Mouse (Mus musculus) liver, embryonic 14.5 days (tissue): Measurements from ENCODE around the gene Hist1h3f. TPM values are rescaled to one million over a fixed set of nuclear protein-coding genes. Genes with fewer than 3 reads are reported as not detected.
"Not testable (repeated sequence)": the region's sequence is repeated elsewhere in the genome, so short reads cannot be mapped to it uniquely, and the experiment has no call there.

Experiments
- ATAC-seq: fragments of 200-750 bp; cut with Nextera tagmentation; 2 replicates; pipeline ENCODE4 v1.8.0; 2017; ENCODE audit warnings: moderate number of reproducible peaks, mild to moderate bottlenecking, moderate library complexity; ENCODE audit not compliant: insufficient read depth
- DNase-seq, 3 experiments: peaks; one replicate each; pipeline ENCODE4 v3.0.0-alpha.2; 2012 to 2013; ENCODE audit warnings: low read depth in 3 of 3, low spot score in 3 of 3
- H3K27ac ChIP-seq: fragments of 300-500 bp; sonication (generic); 2 replicates; pipeline ENCODE4 v1.5.1; 2014; ENCODE audit warnings: moderate library complexity, mild to moderate bottlenecking, control low read depth, inconsistent platforms
- H3K27me3 ChIP-seq: fragments of 300-500 bp; sonication (generic); 2 replicates; pipeline ENCODE4 v1.6.1; 2014; ENCODE audit warnings: mild to moderate bottlenecking, low read length, moderate library complexity; ENCODE audit not compliant: control insufficient read depth, insufficient read depth
- H3K36me3 ChIP-seq: fragments of 300-500 bp; sonication (generic); replicated peaks from 2 replicates; pipeline ENCODE4 v1.6.1; 2014; ENCODE audit warnings: low read depth; ENCODE audit not compliant: control insufficient read depth, insufficient read depth
- H3K4me1 ChIP-seq, 2 experiments: fragments of 200-500 bp in 1 of 2; fragments of 300-500 bp in 1 of 2; sonication (generic) in 1 of 2; replicated peaks; 2 replicates each; pipeline ENCODE4 v1.6.1; 2012 to 2014; ENCODE audit warnings: antibody characterized with exemption in 1 of 2, inconsistent platforms in 1 of 2, low read length in 1 of 2; ENCODE audit not compliant: control insufficient read depth in 2 of 2, insufficient read depth in 2 of 2
- H3K4me2 ChIP-seq: fragments of 300-500 bp; sonication (generic); 2 replicates; pipeline ENCODE4 v1.6.1; 2014; ENCODE audit warnings: low read depth, mild to moderate bottlenecking, control low read depth, moderate library complexity
- H3K4me3 ChIP-seq, 2 experiments: fragments of 200-500 bp in 1 of 2; fragments of 300-500 bp in 1 of 2; sonication (generic) in 1 of 2; 2 replicates each; pipeline ENCODE4 v1.5.1; 2012 to 2014; ENCODE audit warnings: low read depth in 2 of 2, low read length in 2 of 2, mild to moderate bottlenecking in 2 of 2, control low read depth in 1 of 2, inconsistent platforms in 1 of 2, moderate library complexity in 1 of 2; ENCODE audit not compliant: insufficient read depth in 1 of 2
- H3K9ac ChIP-seq: fragments of 300-500 bp; sonication (generic); replicated peaks from 2 replicates; pipeline ENCODE4 v1.6.1; 2014; ENCODE audit warnings: mild to moderate bottlenecking, control low read depth, moderate library complexity
- H3K9me3 ChIP-seq: fragments of 300-500 bp; sonication (generic); 2 replicates; pipeline ENCODE4 v1.6.1; 2016; ENCODE audit warnings: low read length, mixed read lengths; ENCODE audit not compliant: control insufficient read depth
- CTCF ChIP-seq: IDR thresholded peaks from 2 replicates; pipeline ENCODE4 v1.5.1; 2016; ENCODE audit warnings: antibody characterized with exemption, low read depth, control low read depth
- EP300 ChIP-seq: IDR thresholded peaks from 2 replicates; pipeline ENCODE4 v1.6.1; 2016; ENCODE audit warnings: antibody characterized with exemption, low read depth
- WGBS: fragments of 180-500 bp; shearing (Covaris S2); extraction: QIAGEN DNeasy Blood & Tissue Kit; methylation state at CpG from one replicate; pipeline ENCODE4 v1.1.7; 2014; ENCODE audit not compliant: insufficient replicate concordance; 5-methylcytosine and 5-hydroxymethylcytosine counted together
- microRNA-seq: library from miRNA; unstranded; fragments of <30 nt; microRNA quantifications from one replicate; pipeline ENCODE4, GENCODE M21; 2016
- polyA plus RNA-seq, 2 experiments: library from polyadenylated mRNA; depleted of rRNA in 1 of 2; stranded (reverse) in 1 of 2; unstranded in 1 of 2; fragments of >200 nt; fragmentation: Nextera tagmentation in 1 of 2; extraction: Ambion mirVana in 1 of 2; gene quantifications; 2 replicates each; pipeline versions ENCODE4 v1.2.1 to v1.2.3; 2012 to 2014

Gene Hist1h3f
- polyA plus RNA-seq, 2 experiments = 1.1 to 5.1 TPM

DNA sequence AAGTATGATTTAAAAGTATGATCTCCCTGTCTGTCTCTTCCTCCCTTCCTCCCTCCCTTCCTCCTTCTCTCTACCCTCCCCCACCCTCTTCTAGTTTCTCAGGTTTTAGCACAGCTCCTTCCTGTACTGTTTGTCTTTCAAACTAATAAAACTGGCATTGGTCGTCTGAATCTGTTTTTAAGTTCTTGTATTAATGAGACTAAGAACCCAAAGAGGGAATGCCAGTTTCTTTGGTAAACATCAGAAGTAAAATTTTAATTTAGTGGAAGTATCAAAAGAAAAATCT, 43.0 kb downstream of the Hist1h3f start:
- H3K4me2 ChIP-seq = peak overlapping the region; percentile 94
- H3K27me3 ChIP-seq = no peaks in the 10 kb centered on the region
- no peaks in the 10 kb centered on the region for H3K9me3 ChIP-seq
- H3K27ac ChIP-seq = peak overlapping the region; percentile 88
- H3K9ac ChIP-seq = peak overlapping the region; percentile 94
- no peaks in the 10 kb centered on the region for H3K36me3 ChIP-seq
- peak overlapping the region; percentile 55 to 61 for H3K4me3 ChIP-seq
- ATAC-seq (no peak), DNase-seq (no peak)
- WGBS = 9% methylated on average over 1 of the region's 1 CpGs
- TF ChIP-seq CTCF (no peak), EP300 (no peak)
- peaks cover 23 to 26% of the 10 kb centered on the region in 2 experiments for H3K4me1 ChIP-seq

DNA sequence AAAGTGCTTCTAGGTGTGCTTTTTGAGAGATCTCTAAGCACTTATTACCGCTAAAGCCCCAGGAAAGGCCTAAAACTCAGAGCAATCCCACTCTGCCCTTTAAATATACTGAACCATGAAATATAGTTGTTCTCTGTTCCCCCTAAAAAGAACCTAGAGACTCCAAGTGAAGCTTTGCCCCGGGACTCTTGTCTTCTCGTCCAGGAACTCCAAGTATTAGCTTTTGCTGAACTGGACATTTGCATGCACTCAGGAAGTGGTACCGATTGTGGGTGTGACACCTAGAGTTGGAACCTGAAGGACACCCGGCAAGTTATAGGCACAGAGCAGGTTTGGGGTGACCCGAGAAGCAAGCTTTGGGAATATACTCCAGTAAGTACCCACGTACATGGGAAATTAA, 47.4 kb downstream of the Hist1h3f start:
- Histone ChIP-seq H3K27me3 (no peaks in the 10 kb centered on the region), H3K27ac (no peak overlapping the region), H3K9ac (no peak overlapping the region), H3K9me3 (no peaks in the 10 kb centered on the region), H3K4me2 (no peak overlapping the region), H3K36me3 (no peaks in the 10 kb centered on the region), H3K4me1 (peaks cover 38 to 44% of the 10 kb centered on the region in 2 experiments), H3K4me3 (no peak overlapping the region)
- ATAC-seq (no peak), DNase-seq (no peak)
- TF ChIP-seq EP300 = no peak
- TF ChIP-seq CTCF = no peak
- 85% methylated on average over 7 of the region's 7 CpGs for WGBS

DNA sequence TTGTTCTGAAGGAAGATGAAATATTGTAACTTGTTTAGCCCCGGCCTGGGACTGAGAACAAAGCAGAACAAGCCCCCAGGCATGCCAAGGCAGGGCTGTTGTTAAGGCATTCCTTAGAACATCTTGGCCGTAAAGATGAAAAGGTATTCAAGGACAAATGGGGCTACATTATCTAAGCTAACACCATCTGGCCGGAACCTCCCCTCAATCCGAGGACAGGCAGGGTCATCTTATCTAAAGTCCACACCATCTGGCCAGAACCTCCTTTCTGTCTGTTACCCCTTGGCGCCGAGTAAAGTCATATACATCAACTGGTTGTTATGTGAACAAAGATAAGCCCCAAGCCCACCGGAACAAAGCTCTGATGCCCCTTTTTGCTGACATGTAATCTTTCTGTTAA, 48.0 kb downstream of the Hist1h3f start:
- H3K4me3 ChIP-seq, H3K4me2 ChIP-seq, DNase-seq, H3K36me3 ChIP-seq, H3K9me3 ChIP-seq, ATAC-seq, H3K27me3 ChIP-seq, H3K9ac ChIP-seq, H3K27ac ChIP-seq: not testable (repeated sequence)
- WGBS = 50% methylated on average over 7 of the region's 7 CpGs
- H3K4me1 ChIP-seq = peaks cover 42% of the 10 kb centered on the region in 2 experiments

DNA sequence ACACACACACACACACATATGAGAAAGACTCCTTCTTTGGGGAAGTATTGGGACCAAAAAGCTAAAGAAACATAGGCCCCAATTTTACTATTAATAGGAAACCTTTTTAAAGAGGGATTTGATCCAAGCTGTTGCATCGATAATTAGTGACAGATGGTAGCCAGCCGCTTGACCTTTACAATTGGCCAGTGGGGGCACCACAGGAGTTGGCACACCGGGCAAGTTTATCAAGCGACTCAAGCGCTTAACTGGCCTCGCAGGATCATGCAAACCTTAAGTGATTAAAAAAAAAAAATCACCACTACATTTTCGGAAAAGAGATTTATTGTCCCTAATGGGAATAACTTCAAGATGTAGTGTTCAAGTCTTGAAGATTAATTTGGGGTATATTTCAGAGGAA, 48.8 kb downstream of the Hist1h3f start:
- Histone ChIP-seq H3K4me1 (peaks cover 43 to 46% of the 10 kb centered on the region in 2 experiments), H3K9me3 (no peaks in the 10 kb centered on the region), H3K27me3 (no peaks in the 10 kb centered on the region), H3K36me3 (no peaks in the 10 kb centered on the region), H3K4me3 (no peak overlapping the region), H3K4me2 (no peak overlapping the region; the same call in 1 of the 2 replicates), H3K9ac (peak overlapping the region; percentile 49), H3K27ac (peak overlapping the region; percentile 78)
- ATAC-seq (no peak), DNase-seq (no peak)
- TF ChIP-seq CTCF (no peak), EP300 (no peak)
- WGBS = 71% methylated on average over 7 of the region's 7 CpGs

DNA sequence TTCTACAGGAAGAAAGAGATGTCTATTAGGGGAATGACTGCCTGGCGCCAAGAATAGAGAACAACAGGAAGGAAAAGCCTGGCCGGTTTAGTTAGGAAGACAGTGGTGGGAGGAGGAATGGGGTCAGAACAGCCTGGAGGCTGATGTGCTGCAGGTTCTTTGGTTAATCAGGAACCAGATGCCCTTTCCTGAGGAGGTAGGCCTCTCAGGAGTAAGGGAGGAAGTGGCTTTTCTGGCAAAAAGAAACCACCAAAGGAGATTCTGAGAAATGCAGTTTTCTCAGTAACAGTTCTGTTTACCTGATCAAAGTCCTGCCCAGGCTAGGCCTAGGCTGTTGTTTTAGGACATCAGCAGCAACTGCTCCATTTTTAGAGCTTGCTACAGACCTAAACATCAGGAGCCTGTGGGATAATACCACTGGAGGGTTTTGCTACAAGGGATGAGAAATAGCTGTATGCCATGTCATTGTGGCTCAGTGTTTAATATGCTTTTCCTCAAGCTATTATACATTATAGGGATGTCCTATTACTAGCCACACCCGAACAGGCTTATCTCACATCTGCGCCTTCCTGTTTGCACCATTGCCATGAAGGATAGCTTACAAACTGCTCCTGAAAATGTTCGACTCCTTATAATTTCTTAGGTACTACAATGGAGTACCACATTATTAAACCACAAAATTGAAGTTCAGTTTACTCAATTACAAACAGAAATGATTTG, 49.4 kb downstream of the Hist1h3f start:
- H3K27ac ChIP-seq = peak overlapping the region; percentile 78
- H3K9me3 ChIP-seq = no peaks in the 10 kb centered on the region
- WGBS = 8% methylated on average over 5 of the region's 5 CpGs
- H3K27me3 ChIP-seq = no peaks in the 10 kb centered on the region
- H3K36me3 ChIP-seq = no peaks in the 10 kb centered on the region
- no peak for DNase-seq
- TF ChIP-seq CTCF (no peak), EP300 (no peak)
- ATAC-seq = no peak
- peaks cover 44 to 48% of the 10 kb centered on the region in 2 experiments for H3K4me1 ChIP-seq
- peak overlapping the region; percentile 49 for H3K9ac ChIP-seq
- no peak overlapping the region for H3K4me3 ChIP-seq
- peak overlapping the region; percentile 29 for H3K4me2 ChIP-seq

Small RNA genes within 50 kb of the gene (microRNA-seq; reads per million reads assigned to microRNA genes)
- gene Gm44297 = not detected
- not detected for gene Gm44359
- gene Gm44394 = not detected
- gene n-TStga1 = 6.3 reads per million, percentile 13 among the genes with 10 or more reads in this experiment

Other genes starting within 250 kb of the Hist1h3f start
Only the 30 nearest of the 34 such genes appear.
- gene Zfp322a, start 174.8 kb upstream of the Hist1h3f start, polyA plus RNA-seq (2012; rRNA removed) = 3.0 and 5.4 TPM in 2 replicates
- gene Zfp322a, start 174.8 kb upstream of the Hist1h3f start, polyA plus RNA-seq (2014; fragmentation: Nextera tagmentation; extraction: Ambion mirVana) = 11.9 and 12.5 TPM in 2 replicates
- gene Abt1, start 120.2 kb upstream of the Hist1h3f start, polyA plus RNA-seq (2012; rRNA removed) = 2.4 and 4.0 TPM in 2 replicates
- gene Abt1, start 120.2 kb upstream of the Hist1h3f start, polyA plus RNA-seq (2014; fragmentation: Nextera tagmentation; extraction: Ambion mirVana) = 5.2 and 5.3 TPM in 2 replicates
- gene Btn1a1, start 78.2 kb upstream of the Hist1h3f start, polyA plus RNA-seq (2012; rRNA removed) = 1.5 and 2.1 TPM in 2 replicates
- 1.5 and 1.8 TPM in 2 replicates for gene Btn1a1, start 78.2 kb upstream of the Hist1h3f start, polyA plus RNA-seq (2014; fragmentation: Nextera tagmentation; extraction: Ambion mirVana)
- 0.01 TPM in 1 of 2 replicates, not detected in the other for gene Btn2a2, start 55.2 kb upstream of the Hist1h3f start, polyA plus RNA-seq (2012; rRNA removed)
- not detected in 2 replicates for gene Btn2a2, start 55.2 kb upstream of the Hist1h3f start, polyA plus RNA-seq (2014; fragmentation: Nextera tagmentation; extraction: Ambion mirVana)
- 8.6 and 24.1 TPM in 2 replicates for gene Hist1h4h, start 13.0 kb upstream of the Hist1h3f start, polyA plus RNA-seq (2012; rRNA removed)
- 5.3 and 6.1 TPM in 2 replicates for gene Hist1h4h, start 13.0 kb upstream of the Hist1h3f start, polyA plus RNA-seq (2014; fragmentation: Nextera tagmentation; extraction: Ambion mirVana)
- 375 and 609 TPM in 2 replicates for gene Hist1h2af, start 10.1 kb upstream of the Hist1h3f start, polyA plus RNA-seq (2012; rRNA removed)
- gene Hist1h2af, start 10.1 kb upstream of the Hist1h3f start, polyA plus RNA-seq (2014; fragmentation: Nextera tagmentation; extraction: Ambion mirVana) = 14.2 and 17.4 TPM in 2 replicates
- gene Hist1h3g, start 8.6 kb upstream of the Hist1h3f start, polyA plus RNA-seq (2012; rRNA removed) = 48.1 and 52.5 TPM in 2 replicates
- 8.6 and 9.6 TPM in 2 replicates for gene Hist1h3g, start 8.6 kb upstream of the Hist1h3f start, polyA plus RNA-seq (2014; fragmentation: Nextera tagmentation; extraction: Ambion mirVana)
- 6.7 and 8.7 TPM in 2 replicates for gene Hist1h2bh, start 660 bp upstream of the Hist1h3f start, polyA plus RNA-seq (2012; rRNA removed)
- 1.2 and 1.4 TPM in 2 replicates for gene Hist1h2bh, start 660 bp upstream of the Hist1h3f start, polyA plus RNA-seq (2014; fragmentation: Nextera tagmentation; extraction: Ambion mirVana)
- 4.9 and 17.8 TPM in 2 replicates for gene Hist1h4f, start 7.6 kb downstream of the Hist1h3f start, polyA plus RNA-seq (2012; rRNA removed)
- 0.75 and 1.6 TPM in 2 replicates for gene Hist1h4f, start 7.6 kb downstream of the Hist1h3f start, polyA plus RNA-seq (2014; fragmentation: Nextera tagmentation; extraction: Ambion mirVana)
- gene Hist1h1d, start 9.2 kb downstream of the Hist1h3f start, polyA plus RNA-seq (2012; rRNA removed) = 0.54 and 0.70 TPM in 2 replicates
- gene Hist1h1d, start 9.2 kb downstream of the Hist1h3f start, polyA plus RNA-seq (2014; fragmentation: Nextera tagmentation; extraction: Ambion mirVana) = 1.2 and 1.6 TPM in 2 replicates
- 25.4 and 53.3 TPM in 2 replicates for gene Hist1h3e, start 18.3 kb downstream of the Hist1h3f start, polyA plus RNA-seq (2012; rRNA removed)
- gene Hist1h3e, start 18.3 kb downstream of the Hist1h3f start, polyA plus RNA-seq (2014; fragmentation: Nextera tagmentation; extraction: Ambion mirVana) = 3.9 and 5.1 TPM in 2 replicates
- gene Hist1h2ae, start 27.2 kb downstream of the Hist1h3f start, polyA plus RNA-seq (2012; rRNA removed) = 10.8 and 14.3 TPM in 2 replicates
- 150 and 151 TPM in 2 replicates for gene Hist1h2ae, start 27.2 kb downstream of the Hist1h3f start, polyA plus RNA-seq (2014; fragmentation: Nextera tagmentation; extraction: Ambion mirVana)
- gene Hist1h2bg, start 27.3 kb downstream of the Hist1h3f start, polyA plus RNA-seq (2012; rRNA removed) = 42.1 and 55.9 TPM in 2 replicates
- 6.9 and 10.2 TPM in 2 replicates for gene Hist1h2bg, start 27.3 kb downstream of the Hist1h3f start, polyA plus RNA-seq (2014; fragmentation: Nextera tagmentation; extraction: Ambion mirVana)
- 15.9 and 35.2 TPM in 2 replicates for gene Hist1h2bf, start 30.1 kb downstream of the Hist1h3f start, polyA plus RNA-seq (2012; rRNA removed)
- 3.4 and 4.4 TPM in 2 replicates for gene Hist1h2bf, start 30.1 kb downstream of the Hist1h3f start, polyA plus RNA-seq (2014; fragmentation: Nextera tagmentation; extraction: Ambion mirVana)
- 10.4 and 25.5 TPM in 2 replicates for gene Hist1h2ad, start 30.3 kb downstream of the Hist1h3f start, polyA plus RNA-seq (2012; rRNA removed)
- gene Hist1h2ad, start 30.3 kb downstream of the Hist1h3f start, polyA plus RNA-seq (2014; fragmentation: Nextera tagmentation; extraction: Ambion mirVana) = 4.7 and 5.1 TPM in 2 replicates
- gene Hist1h3d, start 31.7 kb downstream of the Hist1h3f start, polyA plus RNA-seq (2012; rRNA removed) = 20.4 and 27.3 TPM in 2 replicates
- 7.1 and 7.2 TPM in 2 replicates for gene Hist1h3d, start 31.7 kb downstream of the Hist1h3f start, polyA plus RNA-seq (2014; fragmentation: Nextera tagmentation; extraction: Ambion mirVana)
- 8.6 and 12.8 TPM in 2 replicates for gene Hist1h4d, start 37.5 kb downstream of the Hist1h3f start, polyA plus RNA-seq (2012; rRNA removed)
- 152 and 155 TPM in 2 replicates for gene Hist1h4d, start 37.5 kb downstream of the Hist1h3f start, polyA plus RNA-seq (2014; fragmentation: Nextera tagmentation; extraction: Ambion mirVana)
- 2.8 and 3.3 TPM in 2 replicates for gene Hist1h2be, start 77.1 kb downstream of the Hist1h3f start, polyA plus RNA-seq (2012; rRNA removed)
- 0.95 and 1.3 TPM in 2 replicates for gene Hist1h2be, start 77.1 kb downstream of the Hist1h3f start, polyA plus RNA-seq (2014; fragmentation: Nextera tagmentation; extraction: Ambion mirVana)
- 6.3 and 8.0 TPM in 2 replicates for gene Hist1h1e, start 78.5 kb downstream of the Hist1h3f start, polyA plus RNA-seq (2012; rRNA removed)
- gene Hist1h1e, start 78.5 kb downstream of the Hist1h3f start, polyA plus RNA-seq (2014; fragmentation: Nextera tagmentation; extraction: Ambion mirVana) = 23.1 and 24.4 TPM in 2 replicates
- 1.5 and 1.8 TPM in 2 replicates for gene Hist1h2ac, start 139.9 kb downstream of the Hist1h3f start, polyA plus RNA-seq (2012; rRNA removed)
- gene Hist1h2ac, start 139.9 kb downstream of the Hist1h3f start, polyA plus RNA-seq (2014; fragmentation: Nextera tagmentation; extraction: Ambion mirVana) = 1.1 and 1.3 TPM in 2 replicates
- 67.1 and 79.7 TPM in 2 replicates for gene Hist1h2bc, start 140.1 kb downstream of the Hist1h3f start, polyA plus RNA-seq (2012; rRNA removed)
- 104 and 106 TPM in 2 replicates for gene Hist1h2bc, start 140.1 kb downstream of the Hist1h3f start, polyA plus RNA-seq (2014; fragmentation: Nextera tagmentation; extraction: Ambion mirVana)
- 0.13 TPM in 1 of 2 replicates, not detected in the other for gene Hist1h1t, start 151.8 kb downstream of the Hist1h3f start, polyA plus RNA-seq (2012; rRNA removed)
- not detected in 2 replicates for gene Hist1h1t, start 151.8 kb downstream of the Hist1h3f start, polyA plus RNA-seq (2014; fragmentation: Nextera tagmentation; extraction: Ambion mirVana)
- gene Hist1h4c, start 154.4 kb downstream of the Hist1h3f start, polyA plus RNA-seq (2012; rRNA removed) = 3.5 and 6.2 TPM in 2 replicates
- gene Hist1h4c, start 154.4 kb downstream of the Hist1h3f start, polyA plus RNA-seq (2014; fragmentation: Nextera tagmentation; extraction: Ambion mirVana) = 8.5 and 10.1 TPM in 2 replicates
- gene Hfe, start 166.8 kb downstream of the Hist1h3f start, polyA plus RNA-seq (2012; rRNA removed) = 2.8 and 3.4 TPM in 2 replicates
- 10.8 and 12.2 TPM in 2 replicates for gene Hfe, start 166.8 kb downstream of the Hist1h3f start, polyA plus RNA-seq (2014; fragmentation: Nextera tagmentation; extraction: Ambion mirVana)
- gene Hist1h1c, start 194.8 kb downstream of the Hist1h3f start, polyA plus RNA-seq (2012; rRNA removed) = 37.4 and 46.8 TPM in 2 replicates
- gene Hist1h1c, start 194.8 kb downstream of the Hist1h3f start, polyA plus RNA-seq (2014; fragmentation: Nextera tagmentation; extraction: Ambion mirVana) = 72.5 and 86.6 TPM in 2 replicates
- 48.5 and 88.2 TPM in 2 replicates for gene Hist1h3c, start 201.6 kb downstream of the Hist1h3f start, polyA plus RNA-seq (2012; rRNA removed)
- 3.6 and 5.7 TPM in 2 replicates for gene Hist1h3c, start 201.6 kb downstream of the Hist1h3f start, polyA plus RNA-seq (2014; fragmentation: Nextera tagmentation; extraction: Ambion mirVana)
- 20.0 and 34.0 TPM in 2 replicates for gene Hist1h2bb, start 202.7 kb downstream of the Hist1h3f start, polyA plus RNA-seq (2012; rRNA removed)
- gene Hist1h2bb, start 202.7 kb downstream of the Hist1h3f start, polyA plus RNA-seq (2014; fragmentation: Nextera tagmentation; extraction: Ambion mirVana) = 2.6 and 3.5 TPM in 2 replicates
- 45.2 and 45.3 TPM in 2 replicates for gene Hist1h2ab, start 207.1 kb downstream of the Hist1h3f start, polyA plus RNA-seq (2012; rRNA removed)
- 70.4 and 74.8 TPM in 2 replicates for gene Hist1h2ab, start 207.1 kb downstream of the Hist1h3f start, polyA plus RNA-seq (2014; fragmentation: Nextera tagmentation; extraction: Ambion mirVana)
- 40.0 and 45.7 TPM in 2 replicates for gene Hist1h3b, start 208.2 kb downstream of the Hist1h3f start, polyA plus RNA-seq (2012; rRNA removed)
- 8.9 and 11.4 TPM in 2 replicates for gene Hist1h3b, start 208.2 kb downstream of the Hist1h3f start, polyA plus RNA-seq (2014; fragmentation: Nextera tagmentation; extraction: Ambion mirVana)
- 9.2 and 21.6 TPM in 2 replicates for gene Hist1h4b, start 213.0 kb downstream of the Hist1h3f start, polyA plus RNA-seq (2012; rRNA removed)
- gene Hist1h4b, start 213.0 kb downstream of the Hist1h3f start, polyA plus RNA-seq (2014; fragmentation: Nextera tagmentation; extraction: Ambion mirVana) = 4.5 and 5.1 TPM in 2 replicates